Mouse (Mus musculus) bone marrow macrophage, adult 2 months (primary cell): Measurements from ENCODE around the gene Ntrk3.

Experiments used
- CTCF ChIP-seq: IDR thresholded peaks from 2 replicates; pipeline ENCODE4 v1.5.1; 2012; ENCODE audit warnings: low read depth, mild to moderate bottlenecking, low read length, moderate library complexity
- POLR2A ChIP-seq: IDR thresholded peaks from 2 replicates; pipeline ENCODE4 v1.6.1; 2012; ENCODE audit warnings: mild to moderate bottlenecking, low read depth, low read length, borderline replicate concordance

GRCm38 (mm10) chr7:78443373-78444036, 294.3 kb downstream of the Ntrk3 start:
- TF ChIP-seq POLR2A (no peak), CTCF (no peak)
